Mouse (Mus musculus): ENCODE data around the gene Tap1.
A peak's percentile ranks its signal among the peaks of the same experiment; 100 is the strongest.

GRCm38 (mm10) chr17:34164202-34164895 is 23.0 kb upstream of the Tap1 start:
- TF ChIP-seq EP300 (IDR thresholded peaks at IDR 0.05; ENCODE audit: low read length), result no peak
- TF ChIP-seq CTCF (conservative IDR thresholded peaks at IDR 0.05 in 1 of 2, IDR thresholded peaks at IDR 0.05 in 1 of 2; ENCODE audit: low read depth in 2 of 2, low read length in 2 of 2), result peak in 1 of 2 experiments; percentile 77; a peak in 3 of 4 replicates
- TF ChIP-seq ZC3H11A (IDR thresholded peaks at IDR 0.05; ENCODE audit: low read depth, low read length), result peak; percentile 35
- TF ChIP-seq POLR2AphosphoS2 (IDR thresholded peaks at IDR 0.05; ENCODE audit: low read depth, low read length), result no peak
- TF ChIP-seq USF1 (IDR thresholded peaks at IDR 0.05; ENCODE audit: low read depth, low read length), result no peak
- no peak for TF ChIP-seq KAT2A (IDR thresholded peaks at IDR 0.05; ENCODE audit: insufficient replicate concordance, low read length)
- no peak for TF ChIP-seq MXI1 (IDR thresholded peaks at IDR 0.05; ENCODE audit: low read depth, low read length)
- no peak for TF ChIP-seq HCFC1 (IDR thresholded peaks at IDR 0.05; ENCODE audit: low read depth, low read length)
- TF ChIP-seq MYC (IDR thresholded peaks at IDR 0.05; ENCODE audit: low read depth, low read length), result no peak

All from CH12.LX (cell line).